Mouse (Mus musculus): ENCODE measurements around the gene Snx9. TPM values are rescaled to one million over a fixed set of nuclear protein-coding genes. Genes with fewer than 3 reads are reported as not detected.
A peak's percentile ranks its signal among the peaks of the same experiment; 100 is the strongest.

Gene Snx9
- total RNA-seq, 2 experiments from 2014 or later, result 21.4 to 22.6 TPM

- peak; percentile 40 to 65 for DNase-seq
- intact Hi-C loops (cut with DNase I), result loop anchor here (5.0 kb wide), 1 partner anchor 43 kb away; no protein-coding TSS in a partner anchor
These were observed 490 bp upstream of the Snx9 start for GRCm38 (mm10) chr17:5840550-5841127.

- DNase-seq, result no peak
- intact Hi-C loops (cut with DNase I), result loop anchor here (5.0 kb wide), 1 partner anchor 45 kb away; no protein-coding TSS in a partner anchor
These were observed 779 bp downstream of the Snx9 start for GRCm38 (mm10) chr17:5841943-5842273.

GRCm38 (mm10) chr17:5842988-5843640 is 2.0 kb downstream of the Snx9 start:
- intact Hi-C loops (cut with DNase I), result loop anchor here (5.0 kb wide), 1 partner anchor 46 kb away; no protein-coding TSS in a partner anchor
- DNase-seq, result no peak

GRCm38 (mm10) chr17:5843641-5843990 is 2.5 kb downstream of the Snx9 start:
- intact Hi-C loops (cut with DNase I), result loop anchor here (5.0 kb wide), 1 partner anchor 46 kb away; no protein-coding TSS in a partner anchor
- DNase-seq, result no peak

- DNase-seq, result no peak
- intact Hi-C loops (cut with DNase I), result no loop called here
These were observed 4.2 kb downstream of the Snx9 start for GRCm38 (mm10) chr17:5845376-5845775.

- intact Hi-C loops (cut with DNase I), result no loop called here
- no peak for DNase-seq
These were observed 5.0 kb downstream of the Snx9 start for GRCm38 (mm10) chr17:5846101-5846500.

- DNase-seq, result no peak
- intact Hi-C loops (cut with DNase I), result no loop called here
These were observed 7.7 kb downstream of the Snx9 start for GRCm38 (mm10) chr17:5848706-5849415.

GRCm38 (mm10) chr17:5849421-5849910 is 8.3 kb downstream of the Snx9 start:
- intact Hi-C loops (cut with DNase I), result no loop called here

GRCm38 (mm10) chr17:5850031-5850430 is 8.9 kb downstream of the Snx9 start:
- intact Hi-C loops (cut with DNase I), result no loop called here

More at GRCm38 (mm10) chr17:5849421-5849910, 8.3 kb downstream of the Snx9 start:
- peak; percentile 55 to 66 for DNase-seq

GRCm38 (mm10) chr17:5850476-5850875 is 9.3 kb downstream of the Snx9 start:
- intact Hi-C loops (cut with DNase I), result no loop called here
- DNase-seq, result no peak

More at GRCm38 (mm10) chr17:5850031-5850430, 8.9 kb downstream of the Snx9 start:
- DNase-seq, result no peak

- intact Hi-C loops (cut with DNase I), result no loop called here
- DNase-seq, result peak; percentile 59 to 64
These were observed 12.8 kb downstream of the Snx9 start for GRCm38 (mm10) chr17:5853936-5854335.

- DNase-seq, result no peak
- intact Hi-C loops (cut with DNase I), result no loop called here
These were observed 14.4 kb downstream of the Snx9 start for GRCm38 (mm10) chr17:5855560-5855959.

GRCm38 (mm10) chr17:5856426-5856825 is 15.3 kb downstream of the Snx9 start:
- intact Hi-C loops (cut with DNase I), result no loop called here
- DNase-seq, result no peak

GRCm38 (mm10) chr17:5857206-5857605 is 16.1 kb downstream of the Snx9 start:
- DNase-seq, result no peak
- intact Hi-C loops (cut with DNase I), result no loop called here

GRCm38 (mm10) chr17:5858209-5858608 is 17.1 kb downstream of the Snx9 start:
- intact Hi-C loops (cut with DNase I), result no loop called here
- DNase-seq, result no peak

- DNase-seq, result no peak
- intact Hi-C loops (cut with DNase I), result no loop called here
These were observed 21.2 kb downstream of the Snx9 start for GRCm38 (mm10) chr17:5862285-5862684.

GRCm38 (mm10) chr17:5862869-5863268 is 21.7 kb downstream of the Snx9 start:
- intact Hi-C loops (cut with DNase I), result no loop called here
- DNase-seq, result no peak

- intact Hi-C loops (cut with DNase I), result no loop called here
- no peak for DNase-seq
These were observed 22.6 kb downstream of the Snx9 start for GRCm38 (mm10) chr17:5863745-5864144.

GRCm38 (mm10) chr17:5867456-5867855 is 26.3 kb downstream of the Snx9 start:
- intact Hi-C loops (cut with DNase I), result no loop called here
- no peak for DNase-seq

GRCm38 (mm10) chr17:5868319-5869031 is 27.3 kb downstream of the Snx9 start:
- intact Hi-C loops (cut with DNase I), result no loop called here
- DNase-seq, result no peak

- intact Hi-C loops (cut with DNase I), result no loop called here
- no peak for DNase-seq
These were observed 28.3 kb downstream of the Snx9 start for GRCm38 (mm10) chr17:5869461-5869860.

Data from gastrocnemius, postnatal 36 days (tissue).